Mouse (Mus musculus) layer of hippocampus, adult 9-11 months (tissue): Measurements from ENCODE around the gene Foxc2.

Experiments
- DNase-seq: peaks from one replicate; pipeline ENCODE4 v3.0.0; 2022

Gene Foxc2

DNA sequence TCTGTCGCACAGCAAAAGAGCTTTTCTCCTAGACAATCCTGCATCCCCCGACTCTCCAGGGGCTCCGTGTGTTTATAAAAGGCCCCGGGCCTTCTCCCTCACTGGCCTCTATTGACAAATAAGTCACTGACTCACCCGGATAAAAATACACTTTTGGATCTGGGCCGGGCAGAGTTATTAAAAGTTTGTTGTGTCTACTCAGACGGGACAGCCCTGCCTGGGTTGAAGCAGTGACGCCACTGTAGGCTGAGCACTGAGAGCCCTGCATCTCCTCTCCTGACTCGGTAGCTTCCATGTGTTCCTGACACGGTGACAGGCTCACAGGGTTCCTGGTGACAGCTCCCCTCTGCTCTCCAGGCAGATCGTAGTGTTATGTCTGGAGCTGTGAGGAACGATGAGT lies 36.4 kb downstream of the Foxc2 start:
- no peak for DNase-seq

GRCm38 (mm10) chr8:121156990-121157491 lies 41.1 kb downstream of the Foxc2 start:
- DNase-seq: no peak

DNA sequence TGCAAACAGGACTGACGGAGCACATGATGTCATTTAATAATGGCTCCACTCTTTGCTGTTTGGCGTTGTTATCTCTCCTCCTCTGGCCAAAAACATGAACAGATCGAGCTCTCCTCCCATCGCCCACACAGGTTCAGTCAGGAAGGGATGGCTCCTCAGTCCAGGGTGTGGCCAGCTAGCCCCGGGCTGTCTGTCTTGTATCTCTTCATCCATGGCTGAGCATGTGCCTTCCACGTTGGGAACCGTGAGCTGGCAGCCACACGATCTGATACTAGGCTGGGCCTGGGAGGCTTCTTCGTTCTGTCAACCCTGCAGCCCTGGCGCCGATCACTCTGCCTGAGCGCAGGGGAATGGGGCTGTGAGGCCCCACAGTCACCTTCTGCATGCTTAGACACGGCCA lies 42.8 kb downstream of the Foxc2 start:
- DNase-seq: no peak

GRCm38 (mm10) chr8:121161437-121161836 lies 45.5 kb downstream of the Foxc2 start:
- DNase-seq: no peak

- no peak for DNase-seq
These were observed 46.4 kb downstream of the Foxc2 start for GRCm38 (mm10) chr8:121162413-121162812.

DNA sequence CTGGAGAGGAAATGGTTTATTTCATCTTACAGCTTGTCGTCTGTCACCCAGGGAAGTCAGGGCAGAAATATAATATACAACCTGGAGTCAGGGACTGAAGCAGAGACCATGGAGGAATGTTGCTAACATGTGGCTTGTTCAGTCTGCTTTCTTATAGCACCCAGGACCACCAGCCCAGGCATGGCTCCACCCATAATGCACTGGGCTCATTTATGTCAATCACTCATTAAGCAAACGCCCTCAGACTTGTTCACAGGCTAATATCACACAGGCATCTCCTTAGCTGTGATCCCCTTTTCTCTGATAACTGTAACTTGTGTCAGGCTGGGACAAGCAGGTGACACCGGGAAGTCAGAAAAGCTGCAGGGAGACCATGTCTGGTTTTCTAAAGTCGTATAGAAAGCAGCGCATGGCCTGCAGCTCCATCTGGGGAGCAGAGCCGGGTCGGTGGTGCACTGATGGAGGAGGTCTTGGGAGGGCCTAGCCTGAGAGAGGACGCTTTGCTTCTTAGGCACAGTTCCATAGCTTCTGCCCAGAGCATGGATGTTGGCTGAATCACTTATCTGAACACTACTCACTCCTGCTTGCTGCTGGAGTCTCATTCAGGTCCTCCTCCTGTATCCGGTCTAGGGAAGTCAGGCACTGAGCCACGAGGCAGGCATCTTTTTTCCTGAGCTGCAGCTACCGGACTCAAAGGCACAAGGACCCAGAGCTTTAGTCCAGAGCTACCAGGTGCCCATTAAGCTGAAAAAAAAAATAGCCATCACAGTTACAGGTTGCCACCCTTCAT lies 47.1 kb downstream of the Foxc2 start:
- no peak for DNase-seq

DNA sequence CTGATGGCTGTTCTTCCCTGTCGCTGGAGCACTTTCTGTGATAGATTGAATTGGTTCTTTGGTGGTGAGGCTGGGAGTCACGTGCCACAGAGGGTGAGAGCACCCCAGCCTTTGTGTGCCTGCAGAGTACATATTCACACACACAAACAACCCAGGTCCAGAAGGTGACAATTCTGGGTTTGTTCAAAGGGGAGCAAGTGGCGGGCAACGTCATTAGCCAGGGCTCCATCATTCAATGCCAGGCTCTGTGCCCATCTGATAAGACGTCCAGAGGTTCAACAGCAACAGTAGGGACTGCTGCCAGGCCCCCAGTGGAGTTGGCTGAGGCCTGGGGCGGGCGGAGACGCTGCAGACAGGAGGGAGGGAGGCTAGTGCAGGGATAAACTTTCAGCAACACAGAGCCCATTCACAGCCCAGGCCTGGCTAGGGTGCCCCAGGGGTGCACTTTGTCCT lies 48.1 kb downstream of the Foxc2 start:
- DNase-seq: no peak

- no peak for DNase-seq
These were observed 52.1 kb downstream of the Foxc2 start for GRCm38 (mm10) chr8:121168033-121168432.
